Mouse (Mus musculus) lung, adult 2 months (tissue): ENCODE results near the gene Col10a1. TPM values are rescaled to one million over a fixed set of nuclear protein-coding genes. Genes with fewer than 3 reads are reported as not detected.
"Not testable (repeated sequence)": the region's sequence is repeated elsewhere in the genome, so short reads cannot be mapped to it uniquely, and the experiment has no call there.

Experiments used
- DNase-seq: peaks from one replicate; pipeline ENCODE4 v3.0.0; 2022
- H3K4me1 ChIP-seq: fragments of 200-500 bp; 2 replicates; pipeline ENCODE4 v1.6.1; 2011; ENCODE audit warnings: low read length; ENCODE audit not compliant: control insufficient read depth, insufficient read depth
- H3K4me3 ChIP-seq: fragments of 200-500 bp; replicated peaks from 2 replicates; pipeline ENCODE3; 2011; ENCODE audit warnings: low read depth, mild to moderate bottlenecking, control low read depth, low read length; ENCODE audit errors: extremely low read depth
- CTCF ChIP-seq: fragments of 200-500 bp; IDR thresholded peaks from 2 replicates; pipeline ENCODE4 v1.5.1; 2011; ENCODE audit warnings: mild to moderate bottlenecking, low read length, control low read depth; ENCODE audit not compliant: insufficient read depth
- POLR2A ChIP-seq: fragments of 200-500 bp; IDR thresholded peaks from 2 replicates; pipeline ENCODE4 v1.6.1; 2011; ENCODE audit warnings: low read depth, mild to moderate bottlenecking, control low read depth, low read length, borderline replicate concordance; ENCODE audit errors: extremely low read depth
- WGBS: fragments of 180-500 bp; shearing (Covaris S2); methylation state at CpG from one replicate; pipeline ENCODE4 v1.1.7; 2018; 5-methylcytosine and 5-hydroxymethylcytosine counted together
- polyA plus RNA-seq: library from polyadenylated mRNA; depleted of rRNA; stranded (reverse); fragments of >200 nt; gene quantifications from 2 replicates; pipeline ENCODE4 v1.2.3, GENCODE M21; 2012; rRNA removed

Gene Col10a1
- 0.05 and 0.83 TPM in 2 replicates for polyA plus RNA-seq

DNA sequence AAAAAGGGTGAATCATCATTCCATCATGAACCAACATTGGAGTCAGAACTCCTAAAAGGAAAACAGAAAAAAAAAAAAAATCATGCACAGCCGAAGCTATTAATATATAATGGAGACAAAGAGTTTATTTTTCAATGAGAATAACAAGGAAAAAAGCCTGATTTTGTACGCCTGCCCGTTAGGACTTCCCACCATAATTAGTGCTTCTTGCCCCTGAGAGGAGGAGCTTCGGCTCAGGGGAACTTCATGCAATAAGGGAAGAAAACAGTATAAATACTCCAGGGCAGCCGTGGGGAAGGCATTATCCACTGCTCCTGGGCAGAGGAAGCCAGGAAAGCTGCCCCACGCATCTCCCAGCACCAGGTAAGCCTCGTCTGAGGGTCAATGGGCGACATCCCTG, at the start of gene Col10a1:
Col10a1 (plus strand) TSS at position 301 of the 400 bp plus-strand sequence.
- no peaks in the 10 kb centered on the region for H3K4me1 ChIP-seq
- DNase-seq, result no peak
- 78% methylated on average over 8 of the region's 8 CpGs for WGBS
- TF ChIP-seq POLR2A, result no peak
- no peak for TF ChIP-seq CTCF
- no peak within 1 kb of the TSS for H3K4me3 ChIP-seq

DNA sequence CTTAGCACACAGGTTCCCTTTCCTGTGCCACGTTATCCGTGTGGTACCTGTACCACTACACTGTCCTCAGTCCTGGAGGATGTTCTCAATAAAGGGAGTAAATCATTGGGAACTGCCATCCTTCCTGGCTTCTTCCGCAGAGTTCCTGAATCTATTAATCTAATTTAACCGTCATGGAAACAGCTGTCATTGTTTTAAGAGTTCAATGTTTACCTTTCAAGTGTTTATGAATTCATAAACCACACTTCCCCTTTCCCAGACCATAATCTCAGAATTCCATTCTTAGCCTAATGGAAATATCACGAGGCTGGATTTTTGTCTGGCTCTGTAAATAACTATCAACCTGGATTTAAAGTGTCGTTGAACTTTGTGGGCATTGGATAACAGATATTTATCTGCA, 48.8 kb upstream of the Col10a1 start:
- Histone ChIP-seq H3K4me1 (peaks cover 2% of the 10 kb centered on the region), H3K4me3 (no peak overlapping the region)
- no peak for TF ChIP-seq CTCF
- no peak for TF ChIP-seq POLR2A
- WGBS, result 46% methylated on average over 6 of the region's 6 CpGs
- DNase-seq, result no peak

DNA sequence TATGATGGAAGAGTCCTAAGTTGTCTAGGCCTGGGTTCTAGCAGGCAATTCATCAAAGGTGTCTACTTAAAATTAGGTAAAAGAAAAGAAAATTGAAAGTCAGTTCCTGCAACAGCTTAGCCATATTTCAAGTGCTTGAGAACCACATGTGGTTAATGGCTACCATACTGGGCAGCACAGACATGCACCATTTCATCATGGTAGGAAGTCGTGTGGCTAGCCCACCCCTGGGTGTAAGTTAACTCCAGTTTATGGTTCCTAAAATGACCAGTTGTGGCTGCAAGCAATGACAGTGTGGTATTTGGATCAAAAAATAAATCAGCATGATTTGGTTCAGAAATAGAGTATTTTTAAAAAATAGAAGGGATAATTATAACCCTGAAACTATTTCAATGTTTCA, 47.9 kb upstream of the Col10a1 start:
- Histone ChIP-seq H3K4me3 (no peak overlapping the region), H3K4me1 (peaks cover 2% of the 10 kb centered on the region)
- 86% methylated on average over 1 of the region's 1 CpGs for whole genome bisulfite sequencing
- DNase-seq, result no peak
- TF ChIP-seq CTCF (no peak), POLR2A (no peak)

DNA sequence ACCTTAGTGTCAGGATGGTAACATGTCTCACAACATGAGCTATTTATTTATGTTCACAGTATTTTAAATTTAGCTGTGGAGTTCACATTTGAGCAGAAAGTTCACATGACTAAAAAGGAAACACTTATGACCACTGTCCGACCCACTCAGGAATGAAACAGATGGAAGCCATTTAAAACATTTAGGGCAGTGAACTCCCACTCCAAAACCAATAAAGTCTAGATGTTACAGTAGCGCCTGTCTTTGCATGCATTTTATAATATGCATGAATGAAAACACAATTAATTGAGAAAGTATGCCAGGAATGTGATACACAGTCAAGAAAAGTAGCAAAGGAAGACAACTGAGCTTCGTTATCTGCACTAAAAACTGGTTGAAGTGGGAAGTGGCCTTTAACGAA, 37.6 kb upstream of the Col10a1 start:
- no peaks in the 10 kb centered on the region for H3K4me1 ChIP-seq
- DNase-seq, result no peak
- no peak overlapping the region for H3K4me3 ChIP-seq
- no peak for TF ChIP-seq POLR2A
- WGBS, result 78% methylated on average over 4 of the region's 4 CpGs

DNA sequence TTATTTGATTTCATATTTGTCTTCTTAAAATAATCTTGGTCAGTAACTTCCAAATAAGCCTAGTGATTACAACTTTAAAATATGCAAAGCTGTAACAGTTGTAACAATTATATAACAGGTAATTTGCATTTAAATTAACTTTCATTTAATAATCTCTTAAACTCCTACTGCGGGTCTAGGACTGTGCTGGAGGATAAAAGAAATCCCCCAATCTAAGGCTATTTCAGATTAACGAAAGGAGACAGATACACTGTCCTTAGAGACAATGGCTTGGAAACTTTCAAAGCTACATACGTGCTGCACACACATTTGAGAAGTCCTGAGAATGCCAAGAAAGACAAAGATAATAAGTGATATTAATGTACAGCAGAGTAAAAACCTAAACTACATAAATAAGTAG, 31.5 kb upstream of the Col10a1 start:
- H3K4me3 ChIP-seq, result no peak overlapping the region
- WGBS, result 87% methylated on average over 3 of the region's 3 CpGs
- no peaks in the 10 kb centered on the region for H3K4me1 ChIP-seq
- DNase-seq, result no peak
- TF ChIP-seq CTCF (no peak), POLR2A (no peak)

DNA sequence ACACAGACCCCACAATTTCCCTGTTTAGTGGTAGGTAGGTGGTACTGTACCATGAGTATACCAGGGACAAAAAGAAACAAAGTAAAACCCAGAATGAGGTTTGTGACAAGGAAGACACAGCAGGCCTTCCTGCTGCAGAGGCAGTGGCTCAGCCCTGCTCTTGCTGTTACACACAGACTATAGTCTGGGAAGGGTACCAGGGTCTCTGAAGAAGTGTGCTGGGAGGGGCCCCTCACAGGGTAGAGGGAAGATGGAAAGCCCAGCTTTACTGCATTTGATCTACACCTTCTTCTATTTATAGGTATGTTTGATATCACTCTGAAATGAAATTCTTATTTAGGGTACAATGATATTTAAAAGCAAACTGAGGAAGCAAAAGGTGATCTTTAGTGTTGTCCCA, 26.0 kb upstream of the Col10a1 start:
- Histone ChIP-seq H3K4me3 (no peak overlapping the region), H3K4me1 (no peaks in the 10 kb centered on the region)
- no peak for DNase-seq
- TF ChIP-seq POLR2A (no peak), CTCF (no peak)

DNA sequence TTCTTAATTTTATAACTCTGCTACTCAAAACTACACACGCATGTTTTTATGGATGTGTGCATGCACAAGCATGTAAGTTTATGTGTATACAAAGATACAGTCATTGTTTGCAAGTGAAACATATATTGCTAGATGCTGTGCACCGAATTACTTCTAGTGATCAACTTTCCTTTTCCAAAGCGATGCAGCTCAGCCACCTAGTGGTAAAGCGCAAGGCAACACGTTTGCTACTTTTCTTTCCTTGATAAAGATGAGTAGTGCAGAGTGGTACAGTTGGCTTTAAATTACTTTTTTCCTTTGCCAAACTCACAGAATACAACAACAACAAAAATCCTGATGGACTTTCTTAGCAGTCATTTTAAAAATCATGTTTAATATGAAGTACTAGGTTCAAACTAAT, 21.6 kb upstream of the Col10a1 start:
- WGBS, result 60% methylated on average over 5 of the region's 5 CpGs
- no peak for DNase-seq
- TF ChIP-seq CTCF, result peak; percentile 38
- no peak for TF ChIP-seq POLR2A
- H3K4me3 ChIP-seq, result no peak overlapping the region
- H3K4me1 ChIP-seq, result no peaks in the 10 kb centered on the region

DNA sequence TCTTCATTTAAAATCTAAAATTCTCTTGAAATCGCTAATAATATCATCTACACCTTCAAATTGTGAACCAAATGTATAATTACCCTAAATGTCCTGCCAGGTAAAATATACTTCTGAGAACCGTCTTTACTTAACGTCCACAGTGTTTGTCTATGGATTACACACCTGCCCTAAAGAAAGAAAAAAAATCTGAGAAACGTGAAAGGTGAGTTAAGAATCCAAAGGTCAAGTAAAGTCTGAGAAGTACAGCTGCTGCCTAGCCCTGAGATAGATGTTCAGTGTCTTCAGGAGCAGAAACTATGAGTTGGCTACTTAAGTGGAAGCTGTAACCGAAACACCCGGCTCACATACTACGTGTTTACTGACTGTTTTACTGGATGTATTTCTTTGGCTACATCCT, 16.4 kb upstream of the Col10a1 start:
- TF ChIP-seq POLR2A (no peak), CTCF (no peak)
- no peak for DNase-seq
- H3K4me3 ChIP-seq, result no peak overlapping the region
- H3K4me1 ChIP-seq, result no peaks in the 10 kb centered on the region
- 74% methylated on average over 7 of the region's 7 CpGs for WGBS

DNA sequence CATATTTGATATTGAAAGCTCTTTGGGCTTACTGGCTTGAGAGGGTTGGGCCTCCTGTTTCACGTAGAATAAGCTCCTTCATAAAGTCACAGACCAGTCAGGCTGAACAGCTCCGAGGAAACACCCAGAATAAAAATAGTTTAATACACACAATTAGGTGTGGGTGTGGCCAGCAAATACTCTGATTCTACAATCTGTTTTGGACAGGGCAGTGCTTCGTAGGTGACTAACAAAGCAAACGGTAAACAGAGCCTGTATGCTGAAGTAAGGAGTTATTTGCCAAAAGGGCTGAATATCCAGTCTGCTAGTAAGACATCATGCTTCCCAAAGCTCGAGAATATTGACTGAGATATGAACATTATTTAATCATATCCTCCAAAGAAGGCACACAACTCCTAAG, 4.1 kb upstream of the Col10a1 start:
- no peak for TF ChIP-seq POLR2A
- no peak for TF ChIP-seq CTCF
- no peak for DNase-seq
- no peaks in the 10 kb centered on the region for H3K4me1 ChIP-seq
- H3K4me3 ChIP-seq, result no peak overlapping the region
- WGBS, result 54% methylated on average over 5 of the region's 5 CpGs

DNA sequence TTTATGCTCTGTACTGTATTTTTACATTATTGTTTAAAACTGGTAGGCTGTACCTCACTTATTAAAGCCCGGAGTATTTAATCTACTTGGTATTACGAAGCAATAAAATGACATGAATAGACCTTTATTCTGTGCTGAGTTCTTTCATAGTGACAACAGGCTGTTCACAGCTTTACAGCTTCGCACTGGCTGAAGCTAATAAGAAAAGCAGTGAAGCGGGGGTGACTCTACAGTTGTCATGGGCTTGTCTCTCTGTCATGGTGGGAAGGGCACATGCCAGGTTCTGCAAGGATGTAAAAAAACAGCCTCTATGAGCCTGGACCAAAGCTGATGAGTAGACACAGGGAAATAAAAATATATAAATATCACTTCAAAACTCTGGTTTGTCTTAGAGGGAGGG, 7.2 kb downstream of the Col10a1 start:
- H3K4me1 ChIP-seq, result no peaks in the 10 kb centered on the region
- no peak for TF ChIP-seq CTCF
- no peak for TF ChIP-seq POLR2A
- no peak overlapping the region for H3K4me3 ChIP-seq
- 97% methylated on average over 4 of the region's 4 CpGs for WGBS
- no peak for DNase-seq

DNA sequence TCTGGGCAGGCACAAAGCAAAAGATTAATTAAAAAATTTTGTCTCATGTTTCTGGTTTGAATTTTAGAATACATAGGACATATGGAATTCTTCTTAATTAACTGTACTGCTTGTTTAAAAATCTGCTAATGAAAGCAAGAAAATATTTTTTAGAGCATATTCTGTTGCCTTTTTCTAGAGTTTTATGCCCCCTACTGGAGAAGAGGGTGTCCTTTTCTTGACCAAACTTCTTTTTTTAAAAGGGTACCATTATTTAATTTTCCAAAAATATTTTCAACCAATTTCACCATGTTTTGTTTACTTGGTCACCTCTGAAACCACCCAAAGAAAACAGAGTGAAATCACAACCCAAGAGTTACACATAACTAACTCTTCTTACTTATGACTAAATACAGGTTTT, 9.5 kb downstream of the Col10a1 start:
- TF ChIP-seq POLR2A, result no peak
- no peak for TF ChIP-seq CTCF
- Histone ChIP-seq H3K4me3 (no peak overlapping the region), H3K4me1 (no peaks in the 10 kb centered on the region)
- no peak for DNase-seq

DNA sequence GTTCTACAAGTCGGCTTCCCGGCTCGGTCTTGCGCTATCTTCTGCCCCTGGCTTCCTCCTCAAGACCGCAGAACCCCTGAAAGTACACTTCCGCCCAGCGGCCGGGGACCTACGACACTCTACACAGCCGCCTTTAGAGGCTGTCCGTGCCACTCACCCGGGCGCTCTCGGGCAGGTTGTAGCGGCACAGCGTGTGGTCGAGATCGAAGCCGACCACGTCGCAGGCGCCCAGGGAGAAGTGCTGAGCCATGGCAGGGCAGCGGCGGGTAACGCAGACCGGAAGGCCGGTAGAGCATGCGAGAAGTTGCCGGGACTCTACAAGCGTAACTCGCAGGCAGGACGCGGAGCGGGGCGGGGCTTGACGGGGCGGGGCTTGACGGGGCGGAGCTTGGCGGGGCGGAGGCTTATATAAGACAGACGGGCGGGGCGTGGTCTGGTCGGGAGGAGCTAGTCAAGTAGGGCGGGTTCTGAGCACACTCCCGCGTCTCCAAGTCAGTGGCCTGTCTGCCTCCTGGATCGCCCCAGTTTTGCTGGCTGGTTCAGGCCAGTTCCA, 28.5 kb downstream of the Col10a1 start, which contains the start of gene Nt5dc1:
Nt5dc1 (minus strand) TSS at position 349 of the 553 bp plus-strand sequence.
- peak within 1 kb of the TSS; percentile 68 for H3K4me3 ChIP-seq
- TF ChIP-seq CTCF (no peak), POLR2A (peak; percentile 83; the same call in 1 of the 2 replicates)
- peaks cover 5% of the 10 kb centered on the region for H3K4me1 ChIP-seq
- DNase-seq, result peak; percentile 91
- under 1% methylated on average over 49 of the region's 49 CpGs for WGBS

DNA sequence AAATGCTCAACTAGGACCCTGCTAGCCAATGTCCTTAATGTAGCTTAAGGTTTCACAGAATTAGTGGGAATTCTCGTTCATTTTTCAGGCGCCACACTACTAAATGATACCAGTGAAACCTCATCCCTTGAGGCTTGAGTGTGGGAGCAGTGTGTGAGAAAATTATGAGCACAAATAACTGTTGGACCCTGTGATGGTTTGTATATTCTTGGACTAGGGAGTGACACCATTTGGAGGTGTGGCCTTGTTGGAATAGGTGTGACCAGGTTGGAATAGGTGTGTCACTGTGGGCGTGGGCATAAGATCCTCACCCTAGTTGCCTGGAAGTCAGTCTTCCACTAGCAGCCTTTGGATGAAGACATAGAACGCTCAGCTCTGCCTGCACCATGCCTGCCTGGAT, 29.0 kb downstream of the Col10a1 start:
- not testable (repeated sequence) for DNase-seq, H3K4me1 ChIP-seq
- H3K4me3 ChIP-seq, result peak overlapping the region; percentile 44
- WGBS, result 70% methylated on average over 4 of the region's 4 CpGs
